Mouse (Mus musculus): ENCODE measurements around the gene Gm48551.

Gm48551 gene

DNA sequence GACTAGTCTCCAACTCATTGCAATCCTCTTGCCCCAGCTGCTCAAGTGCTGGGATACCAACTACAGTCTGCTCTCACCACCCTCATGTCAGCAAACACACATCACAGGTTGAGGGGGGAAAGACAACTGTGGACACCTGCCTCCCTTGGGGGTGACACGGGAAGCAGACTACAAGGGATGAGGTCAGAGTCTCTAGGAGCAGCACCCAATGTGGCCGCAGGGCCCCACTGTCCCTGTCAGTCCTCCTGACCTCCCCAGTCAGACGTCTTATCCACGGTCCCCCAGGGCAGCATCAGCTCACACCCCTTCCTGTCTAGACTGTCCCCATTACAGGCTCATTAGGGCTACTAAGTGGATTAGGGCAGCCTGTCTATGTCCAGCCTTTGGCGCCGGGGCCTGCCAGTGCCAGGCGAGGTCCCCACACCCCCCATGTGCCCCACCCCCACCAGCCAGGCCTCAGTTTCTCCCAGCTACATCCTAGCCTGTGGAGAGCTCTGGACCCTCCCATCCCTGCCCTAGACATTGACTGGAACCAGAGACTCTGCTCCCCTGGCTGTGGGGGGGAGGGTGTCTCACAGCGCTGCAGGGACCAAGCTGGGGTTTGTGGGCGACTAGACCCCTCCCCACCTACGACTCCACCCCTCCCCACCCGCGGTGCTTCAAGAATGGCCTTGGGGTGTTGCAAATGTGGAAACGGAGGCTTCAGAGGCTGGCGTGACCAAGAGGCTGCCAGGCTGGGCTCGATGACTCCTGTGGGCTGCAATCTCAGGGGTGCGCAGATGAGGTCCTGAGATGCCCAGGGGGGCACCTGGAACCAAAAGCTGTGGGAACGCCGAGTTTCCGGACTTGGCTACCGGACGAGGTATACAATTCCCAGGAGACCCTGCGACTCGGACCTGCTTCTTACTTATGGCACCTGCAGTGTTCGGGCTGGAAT lies 22.5 kb downstream of the Gm48551 start:
- DNase-seq, result no peak

DNA sequence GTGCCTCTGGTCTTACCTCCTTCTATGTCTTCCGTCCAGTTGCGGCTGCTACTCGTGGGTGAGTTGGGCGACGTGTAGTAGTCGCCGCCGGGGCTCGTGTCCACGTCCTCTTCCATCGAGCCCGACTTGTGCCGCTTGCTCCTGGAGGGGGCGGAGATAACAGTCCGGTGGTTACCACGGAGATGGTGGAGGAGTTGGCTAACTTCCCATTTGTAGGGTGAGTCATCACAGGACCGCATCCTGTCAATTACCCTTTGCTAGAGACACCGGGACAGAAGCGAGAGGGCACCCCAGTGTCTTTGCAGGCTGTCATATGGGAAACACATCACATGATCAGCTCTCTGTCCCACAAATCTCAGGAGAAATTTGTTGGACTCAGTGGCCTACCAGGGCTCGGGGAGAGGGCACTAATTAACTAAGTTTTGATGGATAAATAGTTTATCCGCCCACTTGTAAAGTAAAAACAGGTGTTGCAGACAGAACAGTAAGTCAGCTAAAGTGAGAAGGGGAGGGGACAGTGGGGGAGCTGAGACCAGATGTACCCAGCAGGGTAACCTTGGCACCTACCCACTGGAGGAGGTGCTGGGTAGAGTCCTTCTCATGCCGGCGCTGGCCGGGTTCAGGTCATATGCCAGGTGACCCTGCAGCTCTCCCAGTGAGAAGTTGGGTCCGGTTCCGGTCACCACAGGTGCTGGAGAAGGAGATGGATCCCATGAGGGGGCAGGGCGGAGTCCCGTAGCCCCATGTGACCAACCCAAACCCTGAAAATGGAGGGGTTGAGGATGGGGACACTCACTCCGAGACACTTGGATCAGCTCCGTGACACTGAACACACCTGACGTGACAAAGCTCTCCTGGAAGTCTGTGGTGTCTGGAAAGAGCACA lies 23.5 kb downstream of the Gm48551 start:
- DNase-seq, result peak; percentile 91 to 94

- no peak for DNase-seq
These were observed 24.1 kb downstream of the Gm48551 start for GRCm38 (mm10) chr10:81408424-81408729.

- peak; percentile 93 to 95 for DNase-seq
These were observed 24.6 kb downstream of the Gm48551 start for GRCm38 (mm10) chr10:81408871-81409291.

DNA sequence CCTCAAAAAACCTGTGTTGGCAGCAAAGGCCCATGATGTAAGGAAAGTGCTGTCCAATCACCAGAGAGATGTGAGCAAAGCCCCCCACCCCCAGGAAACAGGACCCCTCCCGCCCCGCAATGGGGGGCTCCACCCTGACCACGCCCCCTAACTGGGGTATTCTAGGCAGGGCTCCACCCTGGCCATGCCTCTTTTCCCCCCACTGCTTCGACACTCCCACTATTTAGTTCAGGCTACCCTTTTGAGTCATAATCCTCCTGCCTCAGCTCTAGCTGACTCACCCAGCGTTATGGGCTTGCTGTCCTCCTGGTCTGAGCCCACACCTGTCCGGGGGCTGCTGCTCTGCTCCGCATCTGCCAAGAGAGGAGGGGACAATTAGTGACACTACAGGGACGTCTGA lies 25.1 kb downstream of the Gm48551 start:
- no peak for DNase-seq

- peak; percentile 63 to 72 for DNase-seq
These were observed 26.1 kb downstream of the Gm48551 start for GRCm38 (mm10) chr10:81410350-81410749.

GRCm38 (mm10) chr10:81410981-81411380 lies 26.7 kb downstream of the Gm48551 start:
- DNase-seq, result no peak

- peak; percentile 79 to 86 for DNase-seq
These were observed 27.5 kb downstream of the Gm48551 start for GRCm38 (mm10) chr10:81411471-81412400.

GRCm38 (mm10) chr10:81412586-81413309 lies 28.5 kb downstream of the Gm48551 start:
- DNase-seq, result no peak

GRCm38 (mm10) chr10:81413310-81414261 lies 29.3 kb downstream of the Gm48551 start:
- DNase-seq, result peak; percentile 89 to 94

- peak in 1 of 2 experiments; percentile 77 for DNase-seq
These were observed 30.4 kb downstream of the Gm48551 start for GRCm38 (mm10) chr10:81414682-81415081.

DNA sequence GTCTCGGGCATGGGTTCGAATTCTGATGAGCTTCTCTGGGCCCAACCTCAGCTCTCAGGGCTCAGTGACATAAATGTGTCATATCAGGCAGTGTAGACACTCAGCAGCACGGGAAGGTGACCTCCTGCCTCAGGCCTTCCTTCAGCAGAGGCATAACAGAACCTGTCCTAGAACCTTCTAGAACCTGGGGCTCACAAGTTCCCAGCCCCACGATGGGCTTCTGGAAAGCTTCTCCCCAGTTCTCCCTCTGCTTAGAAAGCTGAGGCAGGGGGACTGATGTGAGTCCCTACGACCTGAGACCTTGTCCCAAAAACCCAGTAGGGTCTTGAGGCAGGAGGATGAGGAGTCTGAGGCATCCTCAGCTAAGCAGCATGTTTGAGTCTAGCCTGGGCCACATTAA lies 30.9 kb downstream of the Gm48551 start:
- DNase-seq, result no peak

GRCm38 (mm10) chr10:81415549-81416310 lies 31.5 kb downstream of the Gm48551 start:
- no peak for DNase-seq

GRCm38 (mm10) chr10:81416581-81417226 lies 32.4 kb downstream of the Gm48551 start:
- peak; percentile 84 to 89 for DNase-seq

- DNase-seq, result peak in 1 of 2 experiments; percentile 55
These were observed 33.3 kb downstream of the Gm48551 start for GRCm38 (mm10) chr10:81417227-81418215.

DNA sequence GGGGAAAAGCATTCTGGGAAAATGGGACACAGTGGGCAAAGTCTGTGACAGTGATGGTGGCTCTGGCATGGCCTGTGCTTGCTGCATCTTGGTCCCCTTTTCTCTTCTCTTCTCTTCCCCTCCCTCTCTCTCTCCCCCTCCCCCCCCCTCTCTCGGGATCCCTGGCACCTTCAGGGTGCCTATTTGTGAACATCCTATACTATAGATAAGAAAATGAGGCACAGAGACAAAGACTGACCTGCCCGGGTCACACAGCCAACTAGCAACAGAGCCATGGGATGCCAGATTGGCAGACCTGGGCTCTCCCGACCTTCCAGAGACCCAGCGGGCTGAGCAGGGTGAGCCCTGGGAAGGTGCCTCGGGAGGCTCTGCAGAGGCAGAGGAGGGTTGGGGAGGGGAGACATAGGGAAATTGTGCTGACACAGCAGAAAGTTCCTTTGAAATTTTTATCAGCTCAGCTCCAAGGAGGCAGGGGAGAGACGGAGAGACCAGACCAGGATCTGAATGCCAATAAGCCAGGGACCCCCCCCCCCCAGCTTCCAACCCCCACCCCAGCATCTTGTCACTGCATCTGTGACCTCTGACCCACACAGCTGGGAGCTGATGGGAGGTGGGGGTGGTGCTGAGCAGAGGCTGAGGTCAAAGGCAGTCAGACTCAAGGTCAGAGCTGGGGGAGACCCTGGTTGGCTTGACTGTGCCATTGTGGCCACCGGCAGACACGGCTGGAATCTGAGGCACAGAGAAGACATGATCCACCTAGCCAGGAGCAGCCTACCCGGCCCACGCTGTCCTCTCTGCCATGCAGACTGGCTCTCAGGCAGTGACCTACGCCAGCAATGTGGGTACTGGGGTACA lies 34.2 kb downstream of the Gm48551 start:
- DNase-seq, result peak in 1 of 2 experiments; percentile 5
